Mouse (Mus musculus) hindbrain, embryonic 12.5 days (tissue): ENCODE measurements around the gene Ppp1r14b. TPM values are rescaled to one million over a fixed set of nuclear protein-coding genes. Genes with fewer than 3 reads are reported as not detected.
"Not testable (repeated sequence)": the region's sequence is repeated elsewhere in the genome, so short reads cannot be mapped to it uniquely, and the experiment has no call there.

Experiments used
- ATAC-seq: fragments of 200-750 bp; cut with Nextera tagmentation; 2 replicates; pipeline ENCODE4 v1.8.0; 2017; ENCODE audit warnings: moderate TSS enrichment; ENCODE audit not compliant: low FRiP score
- H3K27ac ChIP-seq: fragments of 300-500 bp; sonication (generic); 2 replicates; pipeline ENCODE4 v1.5.1; 2016; ENCODE audit warnings: mild to moderate bottlenecking
- H3K27me3 ChIP-seq: fragments of 300-500 bp; sonication (generic); 2 replicates; pipeline ENCODE4 v1.6.1; 2016; ENCODE audit warnings: mild to moderate bottlenecking
- H3K36me3 ChIP-seq: fragments of 300-500 bp; sonication (generic); 2 replicates; pipeline ENCODE4 v1.6.1; 2016; ENCODE audit warnings: mild to moderate bottlenecking
- H3K4me1 ChIP-seq: fragments of 300-500 bp; sonication (generic); 2 replicates; pipeline ENCODE4 v1.6.1; 2016
- H3K4me2 ChIP-seq: fragments of 300-500 bp; sonication (generic); replicated peaks from 2 replicates; pipeline ENCODE4 v1.6.1; 2016; ENCODE audit warnings: mild to moderate bottlenecking
- H3K4me3 ChIP-seq: fragments of 300-500 bp; sonication (generic); 2 replicates; pipeline ENCODE4 v1.5.1; 2016; ENCODE audit warnings: mild to moderate bottlenecking
- H3K9ac ChIP-seq: fragments of 300-500 bp; sonication (generic); 2 replicates; pipeline ENCODE4 v1.6.1; 2016; ENCODE audit warnings: mild to moderate bottlenecking, moderate library complexity
- H3K9me3 ChIP-seq: fragments of 300-500 bp; sonication (generic); replicated peaks from 2 replicates; pipeline ENCODE4 v1.6.1; 2016; ENCODE audit warnings: mild to moderate bottlenecking
- WGBS: fragments of 180-500 bp; shearing (Covaris S2); methylation state at CpG from one replicate; pipeline ENCODE4 v1.1.7; 2016; 5-methylcytosine and 5-hydroxymethylcytosine counted together
- polyA plus RNA-seq: library from polyadenylated mRNA; unstranded; fragments of >200 nt; fragmentation: Nextera tagmentation; extraction: Ambion mirVana; gene quantifications from 2 replicates; pipeline ENCODE4 v1.2.1, GENCODE M21; 2016

The Ppp1r14b gene
- polyA plus RNA-seq, 1 experiment from 2014 or later: 259 TPM

GRCm38 (mm10) chr19:6980381-6981093 is 5.8 kb downstream of the Ppp1r14b start, which contains the start of gene Fkbp2:
TSS of gene Fkbp2 (minus strand) at chr19:6980501.
- H3K4me3 ChIP-seq: peak within 1 kb of the TSS; percentile 56
- peak; percentile 88 for ATAC-seq
- peak within 1 kb of the TSS; percentile 96 for H3K4me2 ChIP-seq
- H3K9ac ChIP-seq: peak within 1 kb of the TSS; percentile 68
- no peaks in the 10 kb centered on the region for H3K9me3 ChIP-seq
- 2% methylated on average over 38 of the region's 38 CpGs for WGBS
- H3K4me1 ChIP-seq: peaks cover 44% of the 10 kb centered on the region
- H3K27ac ChIP-seq: peak within 1 kb of the TSS; percentile 94
- peaks cover 31% of the 10 kb centered on the region for H3K36me3 ChIP-seq
- H3K27me3 ChIP-seq: no peaks in the 10 kb centered on the region

DNA sequence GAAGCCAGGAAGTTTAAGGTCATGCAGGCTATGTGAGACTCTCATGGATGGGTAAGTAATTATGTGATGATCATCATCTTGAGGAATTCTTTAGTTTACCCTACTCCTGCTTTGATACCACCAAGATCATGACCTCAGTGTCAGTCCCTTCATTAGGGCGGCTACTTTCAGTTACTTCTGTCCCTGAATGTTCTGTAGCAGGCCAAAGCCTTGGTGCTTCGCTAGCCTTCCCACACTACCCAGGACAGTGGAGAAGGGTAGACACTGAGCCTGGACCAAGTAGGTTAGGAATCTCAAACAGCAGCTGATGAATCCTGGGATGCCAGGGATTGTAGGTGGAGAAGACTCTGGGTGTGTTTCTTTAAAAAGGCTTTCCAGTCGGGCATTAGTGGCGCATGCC is 6.7 kb downstream of the Ppp1r14b start:
- no peaks in the 10 kb centered on the region for H3K27me3 ChIP-seq
- no peaks in the 10 kb centered on the region for H3K9me3 ChIP-seq
- H3K36me3 ChIP-seq: peaks cover 31% of the 10 kb centered on the region
- peaks cover 43% of the 10 kb centered on the region for H3K4me1 ChIP-seq
- ATAC-seq: no peak
- WGBS: 94% methylated on average over 4 of the region's 4 CpGs
- no peak overlapping the region for H3K4me2 ChIP-seq
- H3K4me3 ChIP-seq: no peak overlapping the region
- no peak overlapping the region for H3K27ac ChIP-seq
- H3K9ac ChIP-seq: no peak overlapping the region

DNA sequence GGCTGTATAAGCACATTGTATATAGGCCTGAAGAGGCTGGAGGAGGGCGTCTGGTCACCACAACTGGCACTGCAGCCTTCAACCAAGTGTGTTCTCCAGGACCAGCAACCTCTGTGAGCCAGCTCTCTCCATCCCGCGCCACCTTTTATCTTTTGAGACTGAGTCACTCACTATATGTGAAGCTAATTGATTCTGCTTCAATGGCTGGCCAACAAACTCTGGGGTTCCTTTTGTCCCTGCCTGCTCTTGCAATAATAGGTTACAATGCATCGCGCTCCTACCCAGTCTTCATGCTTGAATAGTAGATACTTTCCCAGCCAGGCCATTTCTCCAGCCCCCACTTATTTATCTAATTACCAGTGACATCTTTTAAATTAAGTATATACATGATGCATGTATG is 8.9 kb downstream of the Ppp1r14b start:
- H3K4me2 ChIP-seq: no peak overlapping the region
- H3K27me3 ChIP-seq: no peaks in the 10 kb centered on the region
- peaks cover 40% of the 10 kb centered on the region for H3K4me1 ChIP-seq
- H3K9me3 ChIP-seq: no peaks in the 10 kb centered on the region
- no peak overlapping the region for H3K27ac ChIP-seq
- no peak overlapping the region for H3K4me3 ChIP-seq
- no peak for ATAC-seq
- 35% methylated on average over 5 of the region's 5 CpGs for WGBS
- H3K9ac ChIP-seq: no peak overlapping the region
- peaks cover 16% of the 10 kb centered on the region for H3K36me3 ChIP-seq

GRCm38 (mm10) chr19:6985300-6985699 is 10.5 kb downstream of the Ppp1r14b start:
- Histone ChIP-seq H3K27ac (no peak overlapping the region), H3K27me3 (no peaks in the 10 kb centered on the region), H3K9ac (no peak overlapping the region), H3K4me3 (no peak overlapping the region), H3K36me3 (peaks cover 14% of the 10 kb centered on the region), H3K4me1 (peaks cover 28% of the 10 kb centered on the region), H3K4me2 (no peak overlapping the region), H3K9me3 (no peaks in the 10 kb centered on the region)
- ATAC-seq: no peak
- 85% methylated on average over 19 of the region's 19 CpGs for WGBS

DNA sequence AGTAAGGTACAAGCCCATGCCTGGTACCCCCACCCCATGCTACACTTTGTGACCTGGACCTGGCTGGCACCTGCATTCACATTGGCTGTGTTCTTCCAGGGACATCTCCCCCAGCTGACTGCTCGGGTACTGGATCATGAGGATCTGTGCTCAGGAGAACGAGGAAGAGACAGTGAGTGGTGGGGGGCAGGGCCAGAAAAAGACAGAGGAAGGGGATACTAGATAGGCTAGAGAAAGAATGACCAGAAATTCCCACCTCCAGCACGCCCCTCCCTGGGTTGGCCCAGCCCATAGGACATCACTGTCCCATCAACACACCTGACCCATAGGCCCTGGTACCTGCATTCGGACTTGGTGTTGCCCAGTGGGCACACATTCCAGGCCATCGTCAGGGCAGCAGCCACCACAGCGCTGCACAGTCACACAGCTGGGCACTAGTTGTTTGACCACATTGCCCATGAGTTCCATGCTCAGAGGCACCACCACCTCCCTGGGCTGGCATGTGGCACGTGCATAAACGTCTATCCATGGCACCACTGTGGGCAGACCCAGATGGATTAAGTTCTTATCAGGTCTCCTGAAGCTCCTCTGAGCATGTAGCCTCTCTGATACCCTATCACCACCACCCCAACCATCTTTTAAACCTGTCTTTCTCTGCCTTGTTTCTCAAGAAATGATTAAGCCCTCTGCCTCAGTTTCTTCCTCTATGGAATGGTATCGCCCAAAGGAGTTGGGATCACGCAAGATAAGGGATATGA is 11.4 kb downstream of the Ppp1r14b start:
- H3K27me3 ChIP-seq: no peaks in the 10 kb centered on the region
- 84% methylated on average over 10 of the region's 10 CpGs for WGBS
- peaks cover 14% of the 10 kb centered on the region for H3K36me3 ChIP-seq
- peaks cover 23% of the 10 kb centered on the region for H3K4me1 ChIP-seq
- peak overlapping the region; percentile 94 for H3K4me2 ChIP-seq
- no peak; the same call in 1 of the 2 replicates for ATAC-seq
- H3K9me3 ChIP-seq: no peaks in the 10 kb centered on the region
- H3K4me3 ChIP-seq: peak overlapping the region; percentile 88
- H3K27ac ChIP-seq: no peak overlapping the region
- peak overlapping the region; percentile 35; the same call in 1 of the 2 replicates for H3K9ac ChIP-seq

DNA sequence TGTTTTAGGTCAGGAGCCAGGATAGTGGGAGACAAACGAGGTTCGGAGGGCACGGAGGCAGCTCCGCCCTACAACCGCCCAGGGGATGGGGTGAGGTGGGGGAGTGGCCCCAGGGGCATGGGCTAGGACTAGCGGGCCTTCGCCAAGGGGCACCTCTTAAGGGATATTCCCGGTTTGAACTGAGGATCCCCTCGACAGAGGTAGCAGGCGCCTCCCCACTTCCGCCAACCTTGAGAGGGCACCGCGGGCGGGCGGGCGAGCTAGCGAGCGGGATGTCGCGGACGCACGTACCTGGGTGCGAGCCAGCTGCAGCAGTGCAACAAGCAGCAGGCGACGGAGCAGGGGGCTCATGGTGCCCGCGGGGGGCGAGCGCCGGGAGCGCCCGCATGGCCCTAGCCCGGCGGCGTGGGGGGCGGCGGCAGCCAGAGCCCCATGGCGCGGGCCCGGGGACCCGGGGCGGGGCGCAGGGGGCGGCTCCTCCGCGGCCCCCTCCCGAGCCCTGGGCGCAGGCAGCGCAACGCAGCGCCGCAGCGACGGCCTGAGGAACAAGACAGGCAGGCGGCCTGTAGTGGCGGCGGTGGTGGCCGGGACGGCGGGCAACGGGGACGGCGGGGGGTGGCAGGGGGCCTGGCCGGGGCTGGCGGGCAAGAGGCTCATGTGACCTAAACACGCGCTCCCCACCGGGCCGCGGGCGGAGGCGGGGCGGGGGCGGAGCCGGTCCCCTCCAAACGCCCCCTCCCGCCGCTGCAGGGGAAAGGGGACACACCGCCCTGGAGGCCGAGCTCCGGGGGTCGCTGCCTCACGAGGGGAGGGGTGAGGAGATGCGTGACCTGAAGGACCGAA is 12.5 kb downstream of the Ppp1r14b start, which contains the start of gene Vegfb:
Vegfb (minus strand) TSS at position 591 of the 843 bp plus-strand sequence.
- Histone ChIP-seq H3K4me2 (peak within 1 kb of the TSS; percentile 94), H3K27me3 (no peaks in the 10 kb centered on the region), H3K36me3 (peaks cover 13% of the 10 kb centered on the region), H3K4me3 (peak within 1 kb of the TSS; percentile 88), H3K4me1 (peaks cover 28% of the 10 kb centered on the region), H3K9me3 (no peaks in the 10 kb centered on the region), H3K27ac (peak within 1 kb of the TSS; percentile 76), H3K9ac (peak within 1 kb of the TSS; percentile 98)
- WGBS: under 1% methylated on average over 62 of the region's 85 CpGs
- ATAC-seq: peak; percentile 60

DNA sequence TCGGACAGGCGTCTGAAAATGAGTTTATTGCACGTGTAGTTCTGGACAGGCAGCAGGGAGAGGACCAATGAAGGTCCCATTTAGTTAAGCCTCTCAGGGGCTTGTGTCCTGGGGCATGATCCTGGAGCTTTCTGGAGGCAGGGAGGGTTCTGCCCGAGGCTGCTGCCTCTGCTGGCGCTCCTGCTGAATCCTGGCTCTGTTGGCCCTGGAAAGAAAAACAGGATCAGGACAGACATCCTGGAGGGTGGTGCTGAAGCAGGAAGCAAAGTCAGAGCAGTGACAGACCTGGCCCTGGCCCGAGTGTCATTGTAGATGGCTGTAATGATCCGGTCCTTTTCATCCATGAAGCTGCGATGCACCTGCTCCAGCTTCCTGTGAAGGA is 13.1 kb downstream of the Ppp1r14b start:
- no peaks in the 10 kb centered on the region for H3K27me3 ChIP-seq
- peaks cover 29% of the 10 kb centered on the region for H3K4me1 ChIP-seq
- no peak for ATAC-seq
- H3K4me2 ChIP-seq: peak overlapping the region; percentile 94
- peak overlapping the region; percentile 98 for H3K9ac ChIP-seq
- H3K9me3 ChIP-seq: no peaks in the 10 kb centered on the region
- peak overlapping the region; percentile 88 for H3K4me3 ChIP-seq
- peak overlapping the region; percentile 76 for H3K27ac ChIP-seq
- peaks cover 7% of the 10 kb centered on the region; the same call in 1 of the 2 replicates for H3K36me3 ChIP-seq
- 9% methylated on average over 8 of the region's 8 CpGs for WGBS

DNA sequence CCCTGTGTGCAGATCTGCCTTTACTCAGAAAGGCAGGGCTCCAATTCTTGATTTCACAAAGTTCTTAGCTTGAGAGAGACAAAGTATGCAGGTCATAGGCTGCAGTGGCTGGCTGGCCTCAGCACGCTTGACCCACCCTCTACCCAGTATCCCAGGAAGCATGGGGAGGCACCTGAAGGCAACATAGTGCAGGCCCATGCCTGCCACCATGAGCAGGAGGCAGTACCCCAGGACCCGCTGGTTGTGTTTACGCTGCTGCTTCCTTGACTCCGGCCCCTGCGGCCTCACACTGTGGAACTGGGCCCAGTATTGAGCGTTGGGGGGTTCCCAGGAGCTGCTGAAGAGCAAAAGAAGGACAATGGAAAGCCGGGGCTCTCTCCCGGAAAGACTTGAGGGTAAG is 14.5 kb downstream of the Ppp1r14b start:
- WGBS: 83% methylated on average over 8 of the region's 8 CpGs
- H3K27me3 ChIP-seq: no peaks in the 10 kb centered on the region
- H3K36me3 ChIP-seq: peaks cover 5% of the 10 kb centered on the region; the same call in 1 of the 2 replicates
- H3K9me3 ChIP-seq: no peaks in the 10 kb centered on the region
- no peak for ATAC-seq
- H3K4me2 ChIP-seq: no peak overlapping the region
- H3K9ac ChIP-seq: no peak overlapping the region
- H3K4me3 ChIP-seq: no peak overlapping the region
- H3K4me1 ChIP-seq: peaks cover 37% of the 10 kb centered on the region
- no peak overlapping the region for H3K27ac ChIP-seq

DNA sequence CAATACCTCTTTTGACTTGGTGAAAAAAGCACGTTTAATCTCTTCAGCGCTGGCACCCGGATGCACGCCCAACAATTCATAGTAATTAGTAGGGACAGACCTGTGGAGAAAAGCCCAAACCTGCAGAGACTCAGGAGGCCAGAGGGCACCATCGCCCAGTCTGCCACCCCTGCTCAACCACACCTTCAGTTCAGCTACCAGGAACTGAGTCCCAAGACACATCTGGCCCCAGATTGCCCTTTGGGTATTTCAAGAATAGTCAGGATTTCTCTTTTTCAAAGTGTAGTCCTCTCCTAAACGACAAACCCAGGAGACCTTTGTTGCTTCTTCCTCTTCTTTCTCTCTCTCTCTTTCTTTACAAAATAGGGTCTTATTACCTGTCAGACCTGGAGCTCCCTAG is 15.9 kb downstream of the Ppp1r14b start:
- no peak overlapping the region for H3K9ac ChIP-seq
- H3K4me3 ChIP-seq: no peak overlapping the region
- no peak overlapping the region for H3K27ac ChIP-seq
- H3K4me1 ChIP-seq: peaks cover 51% of the 10 kb centered on the region
- 93% methylated on average over 6 of the region's 6 CpGs for WGBS
- H3K36me3 ChIP-seq: no peaks in the 10 kb centered on the region
- no peaks in the 10 kb centered on the region for H3K27me3 ChIP-seq
- ATAC-seq: no peak
- H3K4me2 ChIP-seq: no peak overlapping the region
- H3K9me3 ChIP-seq: no peaks in the 10 kb centered on the region

- H3K9me3 ChIP-seq, H3K4me3 ChIP-seq, ATAC-seq, H3K4me2 ChIP-seq, H3K27me3 ChIP-seq, H3K27ac ChIP-seq, H3K36me3 ChIP-seq, H3K9ac ChIP-seq: not testable (repeated sequence)
- peaks cover 50% of the 10 kb centered on the region for H3K4me1 ChIP-seq
- WGBS: 89% methylated on average over 6 of the region's 6 CpGs
Measured at GRCm38 (mm10) chr19:6991166-6991565, 16.4 kb downstream of the Ppp1r14b start.

DNA sequence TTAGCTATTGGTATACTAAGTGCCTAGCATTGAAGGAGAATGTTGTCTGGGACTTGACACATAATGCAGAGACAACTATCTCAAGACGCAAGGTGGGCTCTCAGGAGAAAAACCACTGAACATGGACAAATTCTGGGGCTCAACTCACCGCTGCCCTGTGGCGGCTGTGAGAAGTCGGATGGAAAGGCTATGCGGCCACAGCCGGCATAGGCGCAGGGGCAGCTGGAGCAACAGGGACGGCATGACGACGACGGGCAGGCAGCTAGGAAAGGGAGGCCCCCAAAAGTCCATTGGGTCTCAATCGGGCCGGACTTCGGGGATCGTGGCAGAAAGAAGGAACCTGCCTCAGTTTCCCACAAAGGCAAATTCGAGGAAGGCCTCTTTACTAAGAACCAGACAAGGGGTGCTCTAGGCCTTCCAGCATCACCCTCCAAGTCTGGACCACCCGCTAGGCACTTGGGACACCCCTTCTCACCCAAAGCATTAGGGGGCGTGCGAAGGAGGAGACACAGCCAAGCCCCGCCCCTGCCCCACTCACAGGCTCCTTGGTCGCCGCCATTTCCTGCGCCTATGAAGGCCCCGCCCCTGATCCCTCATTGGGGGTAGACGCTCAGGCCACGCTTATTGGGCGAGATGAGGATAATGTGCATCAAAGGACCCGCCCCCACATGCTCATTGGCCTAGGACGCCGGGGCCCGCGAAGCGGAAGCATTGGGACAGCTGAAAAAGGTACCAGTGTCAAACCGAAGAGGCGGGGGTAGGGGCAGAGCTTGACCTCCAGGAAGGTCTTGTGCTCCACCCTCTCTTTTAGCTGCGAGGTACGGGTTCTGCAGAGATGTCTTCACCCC is 17.5 kb downstream of the Ppp1r14b start, which contains the start of gene Dnajc4:
Dnajc4 (minus strand) TSS at position 562 of the 848 bp plus-strand sequence.
- peaks cover 50% of the 10 kb centered on the region for H3K4me1 ChIP-seq
- H3K27me3 ChIP-seq: no peaks in the 10 kb centered on the region
- ATAC-seq: peak; percentile 92
- H3K4me2 ChIP-seq: peak within 1 kb of the TSS; percentile 88
- 3% methylated on average over 37 of the region's 37 CpGs for WGBS
- no peaks in the 10 kb centered on the region for H3K9me3 ChIP-seq
- peak within 1 kb of the TSS; percentile 51 for H3K4me3 ChIP-seq
- H3K36me3 ChIP-seq: no peaks in the 10 kb centered on the region
- H3K9ac ChIP-seq: peak within 1 kb of the TSS; percentile 68
- H3K27ac ChIP-seq: peak within 1 kb of the TSS; percentile 53; the same call in 1 of the 2 replicates
